In genomic region chrX:17547143-17547806, GRCm38 (mm10) we compare ENCODE assay signal across 9 mouse cellular contexts. TPM values are rescaled to one million over a fixed set of nuclear protein-coding genes. Genes with fewer than 3 reads are reported as not detected.
DNase-seq lines count a peak whose midpoint lies in the region; ATAC-seq and TF ChIP-seq lines count a peak whose summit lies in the region.
"Had no signal": no experiment of that assay in that cellular context is flagged by ENCODE, and none has a peak within 500 bp of the region (broad histone marks: within the 10 kb centered on the region; RNA-seq: fewer than 3 reads in every experiment).

No protein-coding gene starts in this region.

- peak; percentile 82; the same call in 1 of the 2 replicates for ATAC-seq in embryonic facial prominence, embryonic 11.5 days (replicated peaks; ENCODE audit: insufficient number of reproducible peaks, low FRiP score, low TSS enrichment, low read depth)

- H3ac ChIP-seq in myocyte (ENCODE audit: control insufficient read depth, insufficient read length): no peak overlapping the region

- TF ChIP-seq CTCF in gastrocnemius, adult 2 months (IDR thresholded peaks at IDR 0.05): no peak

- H3K4me2 ChIP-seq in embryonic facial prominence, embryonic 11.5 days (ENCODE audit: low read depth, low read length): no peak overlapping the region
- H3K4me2 ChIP-seq in myocyte (ENCODE audit: low read depth): peak overlapping the region; percentile 18

- 37% methylated on average over 6 of the region's 6 CpGs for WGBS in embryonic facial prominence, embryonic 11.5 days

- H3K4me3 ChIP-seq in gastrocnemius, adult 2 months: no peak overlapping the region
- no peak overlapping the region for H3K4me3 ChIP-seq in embryonic facial prominence, embryonic 11.5 days (ENCODE audit: low read depth, low read length)
- H3K4me3 ChIP-seq in myocyte: no peak overlapping the region
- H3K4me3 ChIP-seq: megakaryocyte, embryonic 14.5 days had no signal

- H3K79me2 ChIP-seq in myocyte (ENCODE audit: control insufficient read depth, insufficient read depth): no peaks in the 10 kb centered on the region

- peak overlapping the region; percentile 28; the same call in 1 of the 2 replicates for H3K27ac ChIP-seq in gastrocnemius, adult 2 months
- no peak overlapping the region for H3K27ac ChIP-seq in embryonic facial prominence, embryonic 11.5 days (replicated peaks; ENCODE audit: low read depth, low read length)

- intact Hi-C loops in gastrocnemius, adult 2 months (cut with DNase I): no loop called here
- intact Hi-C loops in gastrocnemius, postnatal 14 days (cut with DNase I; ENCODE audit: low total_unique reads): no loop called here

- no peaks in the 10 kb centered on the region for H3K36me3 ChIP-seq in embryonic facial prominence, embryonic 11.5 days (replicated peaks; ENCODE audit: control insufficient read depth, insufficient read depth, low read depth, low read length)
- H3K36me3 ChIP-seq in myocyte (ENCODE audit: control insufficient read depth, insufficient read depth): no peaks in the 10 kb centered on the region

- H3K4me1 ChIP-seq in embryonic facial prominence, embryonic 11.5 days (ENCODE audit: control insufficient read depth, insufficient read depth, low read length): no peaks in the 10 kb centered on the region

- DNase-seq in gastrocnemius, adult 2 months: no peak
- DNase-seq in gastrocnemius, postnatal 4 days (ENCODE audit: low spot score in 2 of 2): no peak
- DNase-seq in embryonic facial prominence, embryonic 11.5 days (ENCODE audit: low spot score): no peak
- DNase-seq in layer of hippocampus, postnatal 36 days: peak; percentile 9 to 14
- DNase-seq in spleen, adult 18-20 months: no peak
- no peak for DNase-seq in frontal cortex, postnatal 10 days (ENCODE audit: low spot score in 2 of 2)
- DNase-seq in gastrocnemius, postnatal 14 days: no peak

- H3K9me3 ChIP-seq in embryonic facial prominence, embryonic 11.5 days (replicated peaks; ENCODE audit: control insufficient read depth, low read length): no peaks in the 10 kb centered on the region
- H3K9me3 ChIP-seq: megakaryocyte, embryonic 14.5 days had no signal

- no peak for TF ChIP-seq POLR2A in myocyte (IDR thresholded peaks at IDR 0.05; ENCODE audit: insufficient read length, low read depth)

- H3K9ac ChIP-seq in embryonic facial prominence, embryonic 11.5 days (replicated peaks; ENCODE audit: low read length): no peak overlapping the region

- H3K27me3 ChIP-seq in embryonic facial prominence, embryonic 11.5 days (ENCODE audit: control insufficient read depth, insufficient read depth, low read length): no peaks in the 10 kb centered on the region
- H3K27me3 ChIP-seq in myocyte (ENCODE audit: control insufficient read depth, insufficient read depth, insufficient read length): no peaks in the 10 kb centered on the region
- H3K27me3 ChIP-seq: megakaryocyte, embryonic 14.5 days had no signal

TF ChIP-seq in myocyte, 11 proteins besides CTCF, POLR2A, EP300 and RAD21:
- TF ChIP-seq MYOD1 (IDR thresholded peaks at IDR 0.05; ENCODE audit: control insufficient read depth in 1 of 3, insufficient read length in 2 of 3, low read depth in 2 of 3) (peak; percentile 11 to 68 (median 54)), REST (IDR thresholded peaks at IDR 0.05; ENCODE audit: insufficient read depth, insufficient read length) (no peak), TCF12 (IDR thresholded peaks at IDR 0.05; ENCODE audit: insufficient read depth, poor library complexity, severe bottlenecking) (no peak), E2F4 (IDR thresholded peaks at IDR 0.05; ENCODE audit: insufficient read depth) (no peak), TCF3 (IDR thresholded peaks at IDR 0.05; ENCODE audit: insufficient read length, low read depth) (no peak), MYOG (IDR thresholded peaks at IDR 0.05; ENCODE audit: control insufficient read depth in 1 of 3, insufficient read depth in 1 of 3, insufficient read length in 2 of 3, low read depth in 2 of 3) (peak in 1 of 3 experiments; percentile 66), CEBPB (IDR thresholded peaks at IDR 0.05; ENCODE audit: insufficient read depth, poor library complexity, severe bottlenecking) (no peak), MAX (IDR thresholded peaks at IDR 0.05; ENCODE audit: low read depth) (no peak), USF1 (IDR thresholded peaks at IDR 0.05; ENCODE audit: low read depth) (no peak)

RNA-seq across cellular contexts. Expression of gene Fundc1, which starts 24.9 kb away (rescaled TPM):
- total RNA-seq in gastrocnemius, adult 2 months (2021): 10 to 100 TPM; 24.7 to 33.2 TPM
- 10 to 100 TPM; 22.7 to 28.9 TPM for total RNA-seq in gastrocnemius, postnatal 4 days (2021)
- 65.0 and 78.1 TPM in 2 replicates for polyA plus RNA-seq in embryonic facial prominence, embryonic 11.5 days (2014; fragmentation: Nextera tagmentation; extraction: Ambion mirVana)
- 10 to 100 TPM; 42.4 to 49.9 TPM for total RNA-seq in layer of hippocampus, postnatal 36 days (2021)
- polyA plus RNA-seq in myocyte (2012; fragmentation: generic; extraction: Trizol): 10.4 TPM
- total RNA-seq in gastrocnemius, postnatal 14 days (2021): 10 to 100 TPM; 23.7 to 25.9 TPM

Comparison
In these comparisons a context has a peak if more than half of its experiments do, and no peak if none do; other contexts are left out.
1. DNase-seq: peak in layer of hippocampus, postnatal 36 days (2 of 2); none in gastrocnemius, adult 2 months (single experiment), gastrocnemius, postnatal 4 days (0 of 2), embryonic facial prominence, embryonic 11.5 days (single experiment), spleen, adult 18-20 months (0 of 2), frontal cortex, postnatal 10 days (0 of 2) and gastrocnemius, postnatal 14 days (single experiment).